Mouse (Mus musculus): ENCODE results near the gene Btg4.

GRCm38 (mm10) chr9:51026952-51027351 is 33.7 kb upstream of the Btg4 start:
- no peak for TF ChIP-seq SRF (IDR thresholded peaks at IDR 0.05; ENCODE audit: control insufficient read depth, insufficient read length, low read depth)
- no peak for TF ChIP-seq POLR2A (IDR thresholded peaks at IDR 0.05; ENCODE audit: insufficient read length, low read depth)
- no peak for TF ChIP-seq TCF12 (IDR thresholded peaks at IDR 0.05; ENCODE audit: insufficient read depth, poor library complexity, severe bottlenecking)
- no peak for TF ChIP-seq E2F4 (IDR thresholded peaks at IDR 0.05; ENCODE audit: insufficient read depth)

Data from myocyte (in vitro differentiated cells).